Mouse (Mus musculus) erythroid progenitor cell, adult 5-6 weeks (primary cell): ENCODE data around the gene Tmem273. TPM values are rescaled to one million over a fixed set of nuclear protein-coding genes. Genes with fewer than 3 reads are reported as not detected.

Source experiments
- ATAC-seq: replicated peaks from 2 replicates; pipeline ENCODE4 v1.8.0; 2016; ENCODE audit warnings: moderate number of reproducible peaks, mild to moderate bottlenecking, moderate TSS enrichment, inconsistent platforms; ENCODE audit not compliant: poor library complexity, low FRiP score, severe bottlenecking
- total RNA-seq, 2 experiments: library from RNA; stranded (forward) in 1 of 2; stranded (reverse) in 1 of 2; fragments of 150-400 nt in 1 of 2; fragments of 186-747, 209-891 nt in 1 of 2; gene quantifications; 2 replicates each; pipeline versions ENCODE4 v1.2.3 to v1.2.4; 2015 to 2017; ENCODE audit warnings: low replicate concordance in 2 of 2

Tmem273 gene
- 1.8 and 4.6 TPM in 2 replicates for total RNA-seq (2015; ENCODE audit: low replicate concordance)
- 1.3 and 15.4 TPM in 2 replicates for total RNA-seq (2017; ENCODE audit: low replicate concordance)

DNA sequence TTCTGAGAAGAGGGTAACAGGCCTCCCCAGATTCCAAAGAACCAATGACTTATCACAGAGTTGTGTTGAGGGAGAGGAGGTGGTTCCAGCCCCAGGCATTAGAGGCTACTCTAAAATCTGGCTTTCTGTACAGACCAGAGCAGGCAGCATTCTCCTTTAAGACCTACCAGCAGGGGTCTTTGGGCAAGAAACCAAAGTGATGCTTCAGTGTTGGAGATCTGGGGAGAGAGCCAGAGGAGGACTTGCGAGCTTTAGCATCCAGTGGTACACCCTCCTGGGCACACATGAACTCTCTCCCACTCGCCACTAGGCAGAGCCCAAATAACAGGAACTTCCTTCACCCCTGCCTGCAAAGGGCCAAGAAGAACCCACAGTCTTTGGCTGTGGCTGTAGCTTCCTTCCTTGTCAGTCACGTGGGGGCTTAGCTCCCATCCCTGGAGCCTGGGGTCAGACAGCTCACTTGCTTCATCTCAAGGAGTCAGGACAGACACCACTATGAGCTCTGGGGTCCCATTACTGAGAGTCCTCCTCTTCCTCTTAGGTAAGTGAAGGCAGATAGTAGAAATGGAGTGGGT, at the start of gene Tmem273:
Gene Tmem273, plus strand, starts transcription at position 408 of the 575 bp plus-strand sequence.
- ATAC-seq, result no peak

GRCm38 (mm10) chr14:32736561-32736960, 49.2 kb upstream of the Tmem273 start:
- no peak for ATAC-seq

GRCm38 (mm10) chr14:32738586-32738985, 47.2 kb upstream of the Tmem273 start:
- ATAC-seq, result no peak

DNA sequence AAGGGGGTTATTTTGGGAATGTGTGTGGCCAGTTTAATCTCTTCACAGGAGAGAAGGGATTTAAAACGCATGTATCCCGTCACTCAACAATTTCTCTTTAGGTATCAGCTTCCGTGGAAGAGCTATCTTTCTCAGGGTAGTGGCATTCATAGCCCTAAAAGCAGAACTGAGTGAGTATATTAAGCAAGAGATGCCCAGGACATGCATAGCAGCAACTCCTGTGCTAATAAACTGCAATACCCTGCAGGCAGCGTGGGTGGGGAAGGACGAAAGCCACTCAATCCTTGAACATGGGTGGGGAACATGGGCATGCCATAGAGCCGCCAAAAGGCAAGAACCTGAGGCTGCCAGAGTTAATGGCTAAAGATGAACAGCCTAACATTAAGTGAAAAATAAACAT, 37.2 kb upstream of the Tmem273 start:
- no peak for ATAC-seq

DNA sequence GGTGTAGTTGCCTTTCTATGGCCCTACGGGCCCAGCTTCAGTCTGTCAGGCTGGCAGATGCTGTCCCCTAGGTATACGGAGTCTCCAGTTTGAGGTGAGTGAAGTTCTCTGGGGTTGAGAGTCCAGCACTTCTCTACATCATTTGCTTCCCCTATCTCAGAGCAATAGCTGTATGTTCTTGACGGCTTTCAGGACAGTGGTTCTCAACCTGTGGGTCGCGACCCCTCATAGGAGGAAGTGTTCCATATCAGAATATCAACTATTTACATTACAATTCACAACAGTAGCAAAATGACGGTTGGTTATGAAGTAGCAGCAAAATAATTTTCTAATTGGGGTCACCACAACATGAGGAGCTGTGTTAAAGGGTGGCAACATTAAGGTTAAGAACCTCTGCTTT, 35.0 kb upstream of the Tmem273 start:
- no peak for ATAC-seq

DNA sequence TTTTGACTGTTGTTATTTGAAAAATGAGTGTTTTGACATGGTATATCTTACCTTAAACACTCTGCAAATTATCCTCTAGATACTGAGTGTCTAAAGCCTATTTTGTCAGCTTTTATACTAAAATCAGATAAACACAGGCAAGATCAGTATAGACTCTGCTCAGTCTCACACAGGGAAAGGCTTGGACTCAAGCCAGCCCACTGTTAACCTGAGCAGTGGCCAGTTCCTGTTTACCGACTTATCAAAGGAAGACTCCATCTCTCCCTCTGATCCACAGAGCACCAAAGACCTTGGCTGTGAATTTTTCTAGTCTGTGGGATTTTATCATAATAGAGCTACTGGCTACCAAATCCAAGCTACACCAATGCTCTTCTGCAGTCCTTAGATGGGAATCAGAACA, 31.5 kb upstream of the Tmem273 start:
- ATAC-seq, result no peak

GRCm38 (mm10) chr14:32762177-32762576, 23.6 kb upstream of the Tmem273 start:
- ATAC-seq, result no peak

- ATAC-seq, result no peak
These were observed 15.2 kb upstream of the Tmem273 start for GRCm38 (mm10) chr14:32770563-32770962.

DNA sequence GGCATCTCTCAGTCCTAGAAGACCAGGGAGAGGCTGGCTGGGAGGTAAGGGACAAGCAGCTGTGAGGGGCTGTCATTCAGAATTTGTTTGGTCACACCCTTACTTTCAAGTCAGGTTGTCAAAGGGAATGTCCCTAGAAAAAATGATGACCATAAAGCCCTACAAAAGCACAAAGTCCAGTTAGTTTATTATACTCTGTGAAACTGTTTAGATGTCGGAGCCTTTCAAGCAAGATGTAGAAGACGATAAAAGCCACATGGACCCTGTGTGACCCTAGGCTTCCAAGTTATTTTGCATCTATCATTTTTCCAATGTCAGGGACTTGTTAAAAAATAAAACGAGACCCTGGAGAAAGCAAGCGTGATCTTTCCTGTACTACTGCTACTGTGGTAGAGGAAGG, 13.7 kb upstream of the Tmem273 start:
- ATAC-seq, result no peak

DNA sequence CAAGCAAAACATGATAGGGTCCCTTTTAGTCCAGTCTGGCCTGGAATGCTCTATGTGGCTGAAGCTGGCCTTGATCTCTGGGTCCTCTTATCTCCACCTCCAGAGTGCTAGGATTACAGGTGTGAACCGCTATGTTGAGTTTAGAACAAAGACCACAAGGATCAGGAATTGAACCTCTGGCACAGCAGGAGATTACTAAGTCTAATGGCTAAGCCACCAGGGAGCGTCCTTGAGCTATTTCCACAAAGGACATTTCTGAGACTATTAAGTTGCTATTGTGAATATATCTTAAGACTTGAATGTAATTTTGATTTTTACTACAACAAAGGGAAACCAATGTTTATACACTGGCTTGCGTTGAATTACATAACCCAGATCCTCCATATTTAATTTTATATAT, 13.0 kb upstream of the Tmem273 start:
- ATAC-seq, result no peak

GRCm38 (mm10) chr14:32773456-32773855, 12.3 kb upstream of the Tmem273 start:
- no peak for ATAC-seq

GRCm38 (mm10) chr14:32776077-32776476, 9.7 kb upstream of the Tmem273 start:
- ATAC-seq, result no peak

DNA sequence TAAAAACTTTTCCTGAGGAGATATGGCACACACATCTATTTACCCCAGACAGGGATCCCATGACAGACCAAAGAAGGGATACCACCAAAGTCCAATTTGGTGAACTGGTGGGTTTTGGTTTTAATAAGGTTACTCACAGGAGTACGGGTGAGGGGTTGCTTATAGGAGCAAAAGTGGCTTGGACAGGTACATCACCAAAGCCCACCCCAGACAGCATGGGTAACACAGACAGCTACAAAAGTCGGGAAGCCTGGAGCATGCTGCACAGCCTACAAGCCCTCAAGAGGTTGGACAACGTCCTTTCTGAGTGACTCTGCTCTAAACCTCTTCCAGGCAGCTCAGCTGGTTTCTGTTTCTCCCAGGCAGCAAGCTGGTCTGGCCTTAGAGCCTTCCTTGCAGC, 7.4 kb upstream of the Tmem273 start:
- no peak for ATAC-seq

GRCm38 (mm10) chr14:32782866-32783265, 2.9 kb upstream of the Tmem273 start:
- ATAC-seq, result no peak

GRCm38 (mm10) chr14:32784130-32784747, 1.5 kb upstream of the Tmem273 start:
- no peak for ATAC-seq

DNA sequence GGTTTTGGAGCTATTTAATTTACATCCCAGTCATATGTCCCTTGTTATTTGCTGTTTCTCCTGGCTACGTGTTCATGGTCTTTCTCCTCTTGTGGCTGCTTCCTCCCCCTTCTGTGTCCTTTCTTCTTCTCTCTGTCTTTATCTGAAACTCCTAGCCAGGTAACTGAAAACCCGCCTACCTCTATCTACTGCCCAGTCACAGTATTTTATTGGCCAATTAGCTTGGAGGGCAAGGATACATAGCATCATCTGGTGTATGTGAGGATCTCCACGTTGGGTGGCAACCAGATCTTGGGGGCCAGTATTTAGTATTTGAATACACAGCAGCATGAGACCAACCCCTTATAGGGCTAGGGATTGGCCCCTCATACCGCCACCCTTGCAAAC, 1.0 kb upstream of the Tmem273 start:
- ATAC-seq, result no peak

GRCm38 (mm10) chr14:32787691-32788090, 1.9 kb downstream of the Tmem273 start:
- ATAC-seq, result no peak

DNA sequence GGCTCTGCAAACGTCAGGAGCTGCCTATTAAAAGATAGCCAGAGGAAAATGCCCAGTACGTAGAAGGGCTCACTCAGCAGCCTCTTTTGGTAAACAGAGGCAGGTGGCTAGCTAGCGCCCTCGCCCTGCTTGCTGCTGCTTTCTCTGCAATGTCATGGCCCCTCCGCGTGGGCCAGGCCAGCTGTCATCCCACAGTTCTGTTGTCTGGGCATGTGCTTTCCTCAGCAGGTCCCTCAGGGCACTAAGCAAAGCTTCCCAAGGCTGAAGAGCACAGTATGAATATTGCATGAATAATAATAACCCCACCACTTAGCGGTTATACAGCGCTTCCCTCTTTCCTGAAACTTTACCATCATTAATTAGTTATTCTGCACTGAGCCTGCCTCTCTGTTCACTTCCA, 10.6 kb downstream of the Tmem273 start:
- ATAC-seq, result no peak

DNA sequence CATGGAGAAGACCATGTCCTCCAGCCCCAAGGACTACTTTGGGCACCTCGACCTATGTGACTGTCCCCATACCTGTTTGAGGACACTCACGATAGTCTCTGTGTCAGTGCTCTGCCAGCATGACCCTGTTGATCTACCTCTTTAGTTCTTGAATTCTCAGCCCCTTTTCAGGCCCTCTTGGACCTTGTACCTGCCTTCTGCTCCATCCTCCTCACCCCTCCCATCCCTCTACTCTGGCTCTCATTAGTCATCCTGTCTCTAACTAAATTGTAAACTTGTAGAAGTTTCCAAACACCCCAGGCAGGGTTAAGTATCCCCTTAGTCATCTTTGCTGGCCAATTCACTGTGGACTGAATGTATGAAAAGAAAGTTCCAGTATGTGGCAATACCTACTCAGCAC, 12.0 kb downstream of the Tmem273 start:
- no peak for ATAC-seq

- no peak for ATAC-seq
These were observed 12.6 kb downstream of the Tmem273 start for GRCm38 (mm10) chr14:32798355-32798754.

- no peak for ATAC-seq
These were observed 14.3 kb downstream of the Tmem273 start for GRCm38 (mm10) chr14:32800048-32800447.
